Mouse (Mus musculus): ENCODE measurements at regions not wholly inside any gene's neighbourhood (a gene's known extent, or its start where the extent isn't known, plus 50 kb on each side); places are given as distances from the start of the nearest gene placed in this dataset.
A peak's percentile ranks its signal among the peaks of the same experiment; 100 is the strongest.

GRCm38 (mm10) chr1:27642118-27642517 is 954.9 kb upstream of the 4931408C20Rik start:
- peak; percentile 58 for DNase-seq (ENCODE audit: low read depth, low spot score)

GRCm38 (mm10) chr1:27629101-27629500 is 941.8 kb upstream of the 4931408C20Rik start:
- DNase-seq (ENCODE audit: low read depth, low spot score), result peak; percentile 63

GRCm38 (mm10) chr1:27616250-27616649 is 929.0 kb upstream of the 4931408C20Rik start:
- DNase-seq (ENCODE audit: low read depth, low spot score), result no peak

- DNase-seq (ENCODE audit: low read depth, low spot score), result peak; percentile 82
Measured at GRCm38 (mm10) chr1:27608606-27609005, 921.3 kb upstream of the 4931408C20Rik start.

- DNase-seq (ENCODE audit: low read depth, low spot score), result peak; percentile 20
Measured at GRCm38 (mm10) chr1:27578776-27579175, 891.5 kb upstream of the 4931408C20Rik start.

- DNase-seq (ENCODE audit: low read depth, low spot score), result peak; percentile 14
Measured at GRCm38 (mm10) chr1:27559426-27559825, 872.2 kb upstream of the 4931408C20Rik start.

GRCm38 (mm10) chr1:27510787-27511395 is 823.6 kb upstream of the 4931408C20Rik start:
- DNase-seq (ENCODE audit: low read depth, low spot score), result peak; percentile 5

- peak; percentile 34 for DNase-seq (ENCODE audit: low read depth, low spot score)
Measured at GRCm38 (mm10) chr1:27503807-27504206, 816.5 kb upstream of the 4931408C20Rik start.

- peak; percentile 74 for DNase-seq (ENCODE audit: low read depth, low spot score)
Measured at GRCm38 (mm10) chr1:27478991-27479390, 791.7 kb upstream of the 4931408C20Rik start.

- no peak for DNase-seq (ENCODE audit: low read depth, low spot score)
Measured at GRCm38 (mm10) chr1:27446069-27446468, 758.8 kb upstream of the 4931408C20Rik start.
